Mouse (Mus musculus): Measurements from ENCODE around the gene Tns2. TPM values are rescaled to one million over a fixed set of nuclear protein-coding genes. Genes with fewer than 3 reads are reported as not detected.

Tns2 gene
- polyA plus RNA-seq, 1 experiment from 2014 or later, result 14.6 TPM

- peaks cover 23% of the 10 kb centered on the region for H3K36me3 ChIP-seq (ENCODE audit: control insufficient read depth, insufficient read depth, low read length)
- no peak overlapping the region; the same call in 1 of the 2 replicates for H3K9ac ChIP-seq (ENCODE audit: low read length)
- H3K4me1 ChIP-seq (ENCODE audit: control insufficient read depth, insufficient read depth, low read length), result peaks cover 51% of the 10 kb centered on the region
- no peaks in the 10 kb centered on the region for H3K9me3 ChIP-seq (ENCODE audit: control insufficient read depth, low read length)
- ATAC-seq (ENCODE audit: insufficient number of reproducible peaks, low FRiP score, low TSS enrichment, low read depth), result no peak
- WGBS, result 31% methylated on average over 5 of the region's 5 CpGs
- peak overlapping the region; percentile 72; the same call in 1 of the 2 replicates for H3K4me2 ChIP-seq (ENCODE audit: low read depth, severe bottlenecking)
- no peak overlapping the region; the same call in 1 of the 2 replicates for H3K4me3 ChIP-seq (ENCODE audit: low read depth, low read length)
- H3K27me3 ChIP-seq (ENCODE audit: control insufficient read depth, insufficient read depth, low read length), result no peaks in the 10 kb centered on the region
- H3K27ac ChIP-seq (replicated peaks; ENCODE audit: low read depth, low read length), result no peak overlapping the region
- no peak for DNase-seq (ENCODE audit: low spot score)
These were observed 953 bp upstream of the Tns2 start for GRCm38 (mm10) chr15:102099260-102099659.

GRCm38 (mm10) chr15:102099771-102100160 lies 447 bp upstream of the Tns2 start:
- H3K4me2 ChIP-seq (ENCODE audit: low read depth, severe bottlenecking), result peak overlapping the region; percentile 72
- peak overlapping the region; percentile 37 for H3K4me3 ChIP-seq (ENCODE audit: low read depth, low read length)
- H3K27me3 ChIP-seq (ENCODE audit: control insufficient read depth, insufficient read depth, low read length), result no peaks in the 10 kb centered on the region
- no peaks in the 10 kb centered on the region for H3K9me3 ChIP-seq (ENCODE audit: control insufficient read depth, low read length)
- peaks cover 54% of the 10 kb centered on the region for H3K4me1 ChIP-seq (ENCODE audit: control insufficient read depth, insufficient read depth, low read length)
- ATAC-seq (ENCODE audit: insufficient number of reproducible peaks, low FRiP score, low TSS enrichment, low read depth) (no peak), DNase-seq (ENCODE audit: low spot score) (no peak)
- H3K36me3 ChIP-seq (ENCODE audit: control insufficient read depth, insufficient read depth, low read length), result peaks cover 20% of the 10 kb centered on the region
- peak overlapping the region; percentile 49 for H3K9ac ChIP-seq (ENCODE audit: low read length)
- WGBS, result 19% methylated on average over 8 of the region's 8 CpGs
- peak overlapping the region; percentile 44 for H3K27ac ChIP-seq (replicated peaks; ENCODE audit: low read depth, low read length)

- Histone ChIP-seq H3K27me3 (ENCODE audit: control insufficient read depth, insufficient read depth, low read length) (no peaks in the 10 kb centered on the region), H3K36me3 (ENCODE audit: control insufficient read depth, insufficient read depth, low read length) (peaks cover 8% of the 10 kb centered on the region; the same call in 1 of the 2 replicates), H3K9me3 (ENCODE audit: control insufficient read depth, low read length) (no peaks in the 10 kb centered on the region), H3K4me2 (ENCODE audit: low read depth, severe bottlenecking) (peak overlapping the region; percentile 72), H3K4me1 (ENCODE audit: control insufficient read depth, insufficient read depth, low read length) (peaks cover 55% of the 10 kb centered on the region), H3K4me3 (ENCODE audit: low read depth, low read length) (peak overlapping the region; percentile 37), H3K9ac (ENCODE audit: low read length) (no peak overlapping the region; the same call in 1 of the 2 replicates), H3K27ac (replicated peaks; ENCODE audit: low read depth, low read length) (peak overlapping the region; percentile 94)
- ATAC-seq (ENCODE audit: insufficient number of reproducible peaks, low FRiP score, low TSS enrichment, low read depth) (0 out of 2 replicates have a peak, but pooled peaks have one; percentile 22), DNase-seq (ENCODE audit: low spot score) (peak; percentile 42)
- WGBS, result 22% methylated on average over 10 of the region's 10 CpGs
These were observed 921 bp downstream of the Tns2 start for GRCm38 (mm10) chr15:102100996-102101671.

- 32% methylated on average over 11 of the region's 11 CpGs for WGBS
- H3K4me1 ChIP-seq (ENCODE audit: control insufficient read depth, insufficient read depth, low read length), result peaks cover 62% of the 10 kb centered on the region
These were observed 1.7 kb downstream of the Tns2 start for GRCm38 (mm10) chr15:102101672-102102541.

GRCm38 (mm10) chr15:102102548-102103121 lies 2.4 kb downstream of the Tns2 start:
- WGBS, result 8% methylated on average over 6 of the region's 6 CpGs
- ATAC-seq (ENCODE audit: insufficient number of reproducible peaks, low FRiP score, low TSS enrichment, low read depth), result no peak

More at GRCm38 (mm10) chr15:102101672-102102541, 1.7 kb downstream of the Tns2 start:
- DNase-seq (ENCODE audit: low spot score) (no peak), ATAC-seq (ENCODE audit: insufficient number of reproducible peaks, low FRiP score, low TSS enrichment, low read depth) (no peak)
- Histone ChIP-seq H3K27me3 (ENCODE audit: control insufficient read depth, insufficient read depth, low read length) (no peaks in the 10 kb centered on the region), H3K9ac (ENCODE audit: low read length) (no peak overlapping the region; the same call in 1 of the 2 replicates), H3K4me3 (ENCODE audit: low read depth, low read length) (no peak overlapping the region), H3K27ac (replicated peaks; ENCODE audit: low read depth, low read length) (peak overlapping the region; percentile 94), H3K36me3 (ENCODE audit: control insufficient read depth, insufficient read depth, low read length) (peaks cover 2% of the 10 kb centered on the region; the same call in 1 of the 2 replicates), H3K4me2 (ENCODE audit: low read depth, severe bottlenecking) (peak overlapping the region; percentile 56), H3K9me3 (ENCODE audit: control insufficient read depth, low read length) (no peaks in the 10 kb centered on the region)

GRCm38 (mm10) chr15:102103371-102103946 lies 3.2 kb downstream of the Tns2 start:
- Histone ChIP-seq H3K9me3 (ENCODE audit: control insufficient read depth, low read length) (no peaks in the 10 kb centered on the region), H3K27me3 (ENCODE audit: control insufficient read depth, insufficient read depth, low read length) (no peaks in the 10 kb centered on the region), H3K4me2 (ENCODE audit: low read depth, severe bottlenecking) (peak overlapping the region; percentile 56), H3K4me1 (ENCODE audit: control insufficient read depth, insufficient read depth, low read length) (peaks cover 54% of the 10 kb centered on the region), H3K36me3 (ENCODE audit: control insufficient read depth, insufficient read depth, low read length) (no peaks in the 10 kb centered on the region), H3K4me3 (ENCODE audit: low read depth, low read length) (peak overlapping the region; percentile 28), H3K27ac (replicated peaks; ENCODE audit: low read depth, low read length) (peak overlapping the region; percentile 94), H3K9ac (ENCODE audit: low read length) (peak overlapping the region; percentile 64)
- no peak for ATAC-seq (ENCODE audit: insufficient number of reproducible peaks, low FRiP score, low TSS enrichment, low read depth)
- 4% methylated on average over 14 of the region's 14 CpGs for WGBS
- DNase-seq (ENCODE audit: low spot score), result peak; percentile 61

More at GRCm38 (mm10) chr15:102102548-102103121, 2.4 kb downstream of the Tns2 start:
- Histone ChIP-seq H3K4me2 (ENCODE audit: low read depth, severe bottlenecking) (peak overlapping the region; percentile 56), H3K9me3 (ENCODE audit: control insufficient read depth, low read length) (no peaks in the 10 kb centered on the region), H3K4me1 (ENCODE audit: control insufficient read depth, insufficient read depth, low read length) (peaks cover 62% of the 10 kb centered on the region), H3K36me3 (ENCODE audit: control insufficient read depth, insufficient read depth, low read length) (0 out of 2 replicates have a peak, but pooled peaks cover 2% of the 10 kb centered on the region), H3K27me3 (ENCODE audit: control insufficient read depth, insufficient read depth, low read length) (no peaks in the 10 kb centered on the region), H3K9ac (ENCODE audit: low read length) (peak overlapping the region; percentile 64), H3K27ac (replicated peaks; ENCODE audit: low read depth, low read length) (peak overlapping the region; percentile 94), H3K4me3 (ENCODE audit: low read depth, low read length) (peak overlapping the region; percentile 28)
- DNase-seq (ENCODE audit: low spot score), result no peak

GRCm38 (mm10) chr15:102103947-102104555 lies 3.8 kb downstream of the Tns2 start:
- DNase-seq (ENCODE audit: low spot score), result peak; percentile 48
- H3K4me2 ChIP-seq (ENCODE audit: low read depth, severe bottlenecking), result peak overlapping the region; percentile 56
- H3K9ac ChIP-seq (ENCODE audit: low read length), result peak overlapping the region; percentile 64
- H3K36me3 ChIP-seq (ENCODE audit: control insufficient read depth, insufficient read depth, low read length), result no peaks in the 10 kb centered on the region
- WGBS, result 22% methylated on average over 12 of the region's 12 CpGs
- 0 out of 2 replicates have a peak overlapping the region, but pooled peaks have one; percentile 94 for H3K27ac ChIP-seq (replicated peaks; ENCODE audit: low read depth, low read length)
- peak overlapping the region; percentile 28; the same call in 1 of the 2 replicates for H3K4me3 ChIP-seq (ENCODE audit: low read depth, low read length)
- H3K9me3 ChIP-seq (ENCODE audit: control insufficient read depth, low read length), result no peaks in the 10 kb centered on the region
- no peak for ATAC-seq (ENCODE audit: insufficient number of reproducible peaks, low FRiP score, low TSS enrichment, low read depth)
- H3K27me3 ChIP-seq (ENCODE audit: control insufficient read depth, insufficient read depth, low read length), result no peaks in the 10 kb centered on the region
- H3K4me1 ChIP-seq (ENCODE audit: control insufficient read depth, insufficient read depth, low read length), result peaks cover 53% of the 10 kb centered on the region
